Mouse (Mus musculus): ENCODE results near the gene Zdhhc1. TPM values are rescaled to one million over a fixed set of nuclear protein-coding genes. Genes with fewer than 3 reads are reported as not detected.

The Zdhhc1 gene
- polyA plus RNA-seq, 1 experiment from 2014 or later = 8.9 TPM

DNA sequence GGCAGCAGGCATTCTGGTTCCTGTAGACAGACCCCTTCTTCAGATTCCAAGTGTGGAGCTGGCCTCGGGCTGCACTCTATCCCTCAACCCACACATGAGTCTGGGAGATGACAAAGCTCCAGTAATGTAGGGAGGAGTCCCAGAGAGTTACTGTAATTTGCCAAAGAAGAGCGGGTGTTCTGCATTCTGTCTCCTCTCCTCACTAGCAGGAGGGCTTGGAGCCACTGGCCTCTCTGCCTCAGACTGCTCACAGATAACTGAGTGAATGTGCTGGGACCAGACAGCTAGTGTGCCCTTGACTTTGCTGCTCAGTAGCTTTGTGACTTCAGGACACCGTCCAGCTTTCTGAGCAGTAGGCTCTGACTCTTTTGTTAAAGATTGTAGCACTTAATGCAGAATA lies 18.9 kb downstream of the Zdhhc1 start:
- Histone ChIP-seq H3K4me3 (ENCODE audit: low read depth, low read length) (no peak overlapping the region), H3K27me3 (replicated peaks; ENCODE audit: control insufficient read depth, insufficient read depth, low read length) (peaks cover 24% of the 10 kb centered on the region), H3K4me1 (replicated peaks; ENCODE audit: control insufficient read depth, insufficient read depth, low read length) (peaks cover 11% of the 10 kb centered on the region), H3K9me3 (ENCODE audit: control insufficient read depth, low read length) (no peaks in the 10 kb centered on the region), H3K36me3 (ENCODE audit: control insufficient read depth, insufficient read depth, low read length) (no peaks in the 10 kb centered on the region), H3K4me2 (no peak overlapping the region), H3K27ac (ENCODE audit: low read depth, low read length) (no peak overlapping the region), H3K9ac (ENCODE audit: low read depth, low read length) (no peak overlapping the region)
- DNase-seq (ENCODE audit: low spot score) = no peak
- ATAC-seq (replicated peaks; ENCODE audit: low FRiP score) = no peak
- 78% methylated on average over 3 of the region's 3 CpGs for WGBS

GRCm38 (mm10) chr8:105476628-105477413 lies 19.9 kb downstream of the Zdhhc1 start:
- peak; percentile 33 for ATAC-seq (replicated peaks; ENCODE audit: low FRiP score)
- H3K36me3 ChIP-seq (ENCODE audit: control insufficient read depth, insufficient read depth, low read length) = no peaks in the 10 kb centered on the region
- H3K9ac ChIP-seq (ENCODE audit: low read depth, low read length) = no peak overlapping the region
- no peaks in the 10 kb centered on the region for H3K9me3 ChIP-seq (ENCODE audit: control insufficient read depth, low read length)
- no peak overlapping the region for H3K4me3 ChIP-seq (ENCODE audit: low read depth, low read length)
- no peak overlapping the region for H3K4me2 ChIP-seq
- H3K27ac ChIP-seq (ENCODE audit: low read depth, low read length) = no peak overlapping the region
- H3K4me1 ChIP-seq (replicated peaks; ENCODE audit: control insufficient read depth, insufficient read depth, low read length) = peaks cover 15% of the 10 kb centered on the region
- peak; percentile 53 for DNase-seq (ENCODE audit: low spot score)
- WGBS = 42% methylated on average over 25 of the region's 25 CpGs
- H3K27me3 ChIP-seq (replicated peaks; ENCODE audit: control insufficient read depth, insufficient read depth, low read length) = peaks cover 34% of the 10 kb centered on the region

GRCm38 (mm10) chr8:105476161-105476560 lies 20.5 kb downstream of the Zdhhc1 start:
- Histone ChIP-seq H3K9ac (ENCODE audit: low read depth, low read length) (no peak overlapping the region), H3K4me2 (no peak overlapping the region), H3K27ac (ENCODE audit: low read depth, low read length) (no peak overlapping the region), H3K4me1 (replicated peaks; ENCODE audit: control insufficient read depth, insufficient read depth, low read length) (peaks cover 19% of the 10 kb centered on the region), H3K36me3 (ENCODE audit: control insufficient read depth, insufficient read depth, low read length) (no peaks in the 10 kb centered on the region), H3K4me3 (ENCODE audit: low read depth, low read length) (no peak overlapping the region), H3K27me3 (replicated peaks; ENCODE audit: control insufficient read depth, insufficient read depth, low read length) (peaks cover 40% of the 10 kb centered on the region), H3K9me3 (ENCODE audit: control insufficient read depth, low read length) (no peaks in the 10 kb centered on the region)
- ATAC-seq (replicated peaks; ENCODE audit: low FRiP score) = no peak
- DNase-seq (ENCODE audit: low spot score) = no peak
- WGBS = 81% methylated on average over 7 of the region's 7 CpGs

DNA sequence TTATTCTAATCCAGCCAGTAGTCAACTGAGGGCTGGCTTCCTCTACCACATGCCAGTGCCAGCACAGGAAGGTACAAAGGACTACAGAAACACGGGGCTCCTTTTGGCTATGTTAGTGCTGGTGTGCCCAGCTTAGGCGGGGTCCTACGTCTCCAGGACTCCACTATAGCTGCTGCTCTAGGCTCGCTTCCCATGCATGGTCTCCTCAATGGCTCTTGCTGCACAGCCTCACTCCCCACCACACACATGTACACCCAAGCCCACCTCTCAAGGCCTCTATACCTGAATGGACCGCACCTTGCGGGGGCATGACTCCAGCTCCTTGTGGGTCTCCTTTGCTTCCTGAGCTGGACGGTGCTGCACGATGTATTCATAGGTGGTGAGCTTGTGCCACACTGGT lies 21.0 kb downstream of the Zdhhc1 start:
- Histone ChIP-seq H3K9me3 (ENCODE audit: control insufficient read depth, low read length) (no peaks in the 10 kb centered on the region), H3K4me2 (no peak overlapping the region), H3K9ac (ENCODE audit: low read depth, low read length) (no peak overlapping the region), H3K4me1 (replicated peaks; ENCODE audit: control insufficient read depth, insufficient read depth, low read length) (peaks cover 23% of the 10 kb centered on the region), H3K36me3 (ENCODE audit: control insufficient read depth, insufficient read depth, low read length) (no peaks in the 10 kb centered on the region), H3K4me3 (ENCODE audit: low read depth, low read length) (no peak overlapping the region), H3K27me3 (replicated peaks; ENCODE audit: control insufficient read depth, insufficient read depth, low read length) (peaks cover 44% of the 10 kb centered on the region), H3K27ac (ENCODE audit: low read depth, low read length) (no peak overlapping the region)
- ATAC-seq (replicated peaks; ENCODE audit: low FRiP score) (no peak), DNase-seq (ENCODE audit: low spot score) (no peak)
- 86% methylated on average over 8 of the region's 8 CpGs for WGBS

DNA sequence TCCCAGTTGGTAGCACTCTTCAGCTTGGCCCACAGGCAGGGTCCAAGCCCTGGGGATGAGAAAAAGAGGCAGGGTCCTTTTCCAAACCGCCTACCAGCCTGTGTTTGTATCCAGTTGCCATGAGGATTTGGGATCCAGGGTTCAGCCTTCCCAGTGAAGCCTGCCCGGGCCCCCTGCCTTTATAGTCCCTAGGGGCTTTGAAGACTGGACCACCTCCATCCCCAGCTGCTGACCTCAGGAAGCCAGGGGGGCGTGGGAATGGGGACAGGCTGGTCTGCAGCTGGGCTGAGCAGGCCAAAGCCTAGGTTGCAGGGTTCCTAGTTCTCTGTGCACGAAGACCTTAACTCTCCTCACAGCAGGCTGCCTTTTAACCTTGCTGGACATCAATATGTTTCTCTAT lies 21.4 kb downstream of the Zdhhc1 start:
- WGBS = 69% methylated on average over 4 of the region's 4 CpGs
- Histone ChIP-seq H3K27me3 (replicated peaks; ENCODE audit: control insufficient read depth, insufficient read depth, low read length) (peaks cover 49% of the 10 kb centered on the region), H3K4me3 (ENCODE audit: low read depth, low read length) (no peak overlapping the region), H3K4me1 (replicated peaks; ENCODE audit: control insufficient read depth, insufficient read depth, low read length) (peaks cover 28% of the 10 kb centered on the region), H3K9me3 (ENCODE audit: control insufficient read depth, low read length) (no peaks in the 10 kb centered on the region), H3K27ac (ENCODE audit: low read depth, low read length) (no peak overlapping the region), H3K36me3 (ENCODE audit: control insufficient read depth, insufficient read depth, low read length) (no peaks in the 10 kb centered on the region), H3K9ac (ENCODE audit: low read depth, low read length) (no peak overlapping the region), H3K4me2 (no peak overlapping the region)
- DNase-seq (ENCODE audit: low spot score) (no peak), ATAC-seq (replicated peaks; ENCODE audit: low FRiP score) (no peak)

DNA sequence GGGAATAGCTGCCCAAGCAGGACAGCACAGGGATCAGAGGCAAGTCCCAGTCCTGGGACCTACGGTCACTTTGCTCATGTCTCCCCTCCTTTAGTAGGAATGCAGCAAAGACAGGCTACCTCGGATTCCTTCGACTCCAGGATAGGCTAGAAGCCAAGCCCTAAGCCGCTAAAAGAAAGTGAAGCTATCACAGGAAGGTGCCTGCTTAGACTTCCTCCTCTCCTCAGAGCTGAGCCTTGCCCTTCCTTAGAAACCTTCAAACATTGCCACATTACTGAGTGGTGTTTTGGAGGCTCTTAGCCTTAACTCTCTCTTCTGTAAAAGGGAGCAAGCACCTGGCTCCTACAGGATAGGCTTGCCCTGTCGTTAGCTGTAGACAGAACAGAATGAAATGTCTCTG lies 22.0 kb downstream of the Zdhhc1 start:
- DNase-seq (ENCODE audit: low spot score) (no peak), ATAC-seq (replicated peaks; ENCODE audit: low FRiP score) (no peak)
- peaks cover 55% of the 10 kb centered on the region for H3K27me3 ChIP-seq (replicated peaks; ENCODE audit: control insufficient read depth, insufficient read depth, low read length)
- peaks cover 33% of the 10 kb centered on the region for H3K4me1 ChIP-seq (replicated peaks; ENCODE audit: control insufficient read depth, insufficient read depth, low read length)
- no peak overlapping the region for H3K4me3 ChIP-seq (ENCODE audit: low read depth, low read length)
- no peak overlapping the region for H3K4me2 ChIP-seq
- WGBS = 42% methylated on average over 5 of the region's 5 CpGs
- H3K9ac ChIP-seq (ENCODE audit: low read depth, low read length) = no peak overlapping the region
- no peaks in the 10 kb centered on the region for H3K36me3 ChIP-seq (ENCODE audit: control insufficient read depth, insufficient read depth, low read length)
- H3K9me3 ChIP-seq (ENCODE audit: control insufficient read depth, low read length) = no peaks in the 10 kb centered on the region
- H3K27ac ChIP-seq (ENCODE audit: low read depth, low read length) = no peak overlapping the region

GRCm38 (mm10) chr8:105473816-105474606 lies 22.7 kb downstream of the Zdhhc1 start:
- no peaks in the 10 kb centered on the region for H3K36me3 ChIP-seq (ENCODE audit: control insufficient read depth, insufficient read depth, low read length)
- ATAC-seq (replicated peaks; ENCODE audit: low FRiP score) = no peak
- peaks cover 56% of the 10 kb centered on the region for H3K27me3 ChIP-seq (replicated peaks; ENCODE audit: control insufficient read depth, insufficient read depth, low read length)
- peak overlapping the region; percentile 18; the same call in 1 of the 2 replicates for H3K4me2 ChIP-seq
- no peak overlapping the region for H3K9ac ChIP-seq (ENCODE audit: low read depth, low read length)
- DNase-seq (ENCODE audit: low spot score) = no peak
- WGBS = 28% methylated on average over 17 of the region's 17 CpGs
- H3K27ac ChIP-seq (ENCODE audit: low read depth, low read length) = no peak overlapping the region
- H3K4me1 ChIP-seq (replicated peaks; ENCODE audit: control insufficient read depth, insufficient read depth, low read length) = peaks cover 40% of the 10 kb centered on the region
- H3K9me3 ChIP-seq (ENCODE audit: control insufficient read depth, low read length) = no peaks in the 10 kb centered on the region
- no peak overlapping the region for H3K4me3 ChIP-seq (ENCODE audit: low read depth, low read length)

DNA sequence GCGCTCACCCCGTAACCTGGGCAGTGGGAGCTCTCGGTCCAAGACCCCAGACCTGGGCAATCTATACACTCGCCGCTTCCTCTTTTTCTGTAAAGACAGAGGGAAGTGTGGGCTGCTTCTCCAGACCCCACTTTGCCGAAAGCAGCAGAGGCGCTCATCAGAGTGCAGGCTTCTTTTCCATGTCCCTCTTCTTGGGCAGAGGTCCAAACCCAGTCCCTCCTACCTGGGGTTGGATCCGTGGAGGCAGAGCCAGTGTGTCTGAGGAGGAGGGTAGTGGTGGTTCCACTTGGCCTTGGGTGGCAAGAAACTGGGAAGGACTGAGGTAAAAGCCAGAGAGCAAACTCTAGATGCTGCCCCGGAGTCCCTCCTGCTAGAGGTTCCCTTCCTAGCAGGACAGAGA lies 23.7 kb downstream of the Zdhhc1 start:
- H3K4me1 ChIP-seq (replicated peaks; ENCODE audit: control insufficient read depth, insufficient read depth, low read length) = peaks cover 41% of the 10 kb centered on the region
- no peak overlapping the region for H3K4me3 ChIP-seq (ENCODE audit: low read depth, low read length)
- ATAC-seq (replicated peaks; ENCODE audit: low FRiP score) = no peak
- WGBS = 30% methylated on average over 9 of the region's 9 CpGs
- peaks cover 56% of the 10 kb centered on the region for H3K27me3 ChIP-seq (replicated peaks; ENCODE audit: control insufficient read depth, insufficient read depth, low read length)
- no peak overlapping the region for H3K9ac ChIP-seq (ENCODE audit: low read depth, low read length)
- no peak overlapping the region for H3K4me2 ChIP-seq
- no peaks in the 10 kb centered on the region for H3K36me3 ChIP-seq (ENCODE audit: control insufficient read depth, insufficient read depth, low read length)
- no peaks in the 10 kb centered on the region for H3K9me3 ChIP-seq (ENCODE audit: control insufficient read depth, low read length)
- no peak overlapping the region for H3K27ac ChIP-seq (ENCODE audit: low read depth, low read length)
- no peak for DNase-seq (ENCODE audit: low spot score)

Data from liver, embryonic 11.5 days (tissue).